Mouse (Mus musculus) liver, embryonic 14.5 days (tissue): ENCODE measurements around the gene Hist2h3c1. TPM values are rescaled to one million over a fixed set of nuclear protein-coding genes. Genes with fewer than 3 reads are reported as not detected.

ENCODE experiments used
- ATAC-seq: fragments of 200-750 bp; cut with Nextera tagmentation; 2 replicates; pipeline ENCODE4 v1.8.0; 2017; ENCODE audit warnings: moderate number of reproducible peaks, mild to moderate bottlenecking, moderate library complexity; ENCODE audit not compliant: insufficient read depth
- DNase-seq, 3 experiments: peaks; one replicate each; pipeline ENCODE4 v3.0.0-alpha.2; 2012 to 2013; ENCODE audit warnings: low read depth in 3 of 3, low spot score in 3 of 3
- H3K27ac ChIP-seq: fragments of 300-500 bp; sonication (generic); 2 replicates; pipeline ENCODE4 v1.5.1; 2014; ENCODE audit warnings: moderate library complexity, mild to moderate bottlenecking, control low read depth, inconsistent platforms
- H3K27me3 ChIP-seq: fragments of 300-500 bp; sonication (generic); 2 replicates; pipeline ENCODE4 v1.6.1; 2014; ENCODE audit warnings: mild to moderate bottlenecking, low read length, moderate library complexity; ENCODE audit not compliant: control insufficient read depth, insufficient read depth
- H3K36me3 ChIP-seq: fragments of 300-500 bp; sonication (generic); replicated peaks from 2 replicates; pipeline ENCODE4 v1.6.1; 2014; ENCODE audit warnings: low read depth; ENCODE audit not compliant: control insufficient read depth, insufficient read depth
- H3K4me1 ChIP-seq, 2 experiments: fragments of 200-500 bp in 1 of 2; fragments of 300-500 bp in 1 of 2; sonication (generic) in 1 of 2; replicated peaks; 2 replicates each; pipeline ENCODE4 v1.6.1; 2012 to 2014; ENCODE audit warnings: antibody characterized with exemption in 1 of 2, inconsistent platforms in 1 of 2, low read length in 1 of 2; ENCODE audit not compliant: control insufficient read depth in 2 of 2, insufficient read depth in 2 of 2
- H3K4me2 ChIP-seq: fragments of 300-500 bp; sonication (generic); 2 replicates; pipeline ENCODE4 v1.6.1; 2014; ENCODE audit warnings: low read depth, mild to moderate bottlenecking, control low read depth, moderate library complexity
- H3K4me3 ChIP-seq, 2 experiments: fragments of 200-500 bp in 1 of 2; fragments of 300-500 bp in 1 of 2; sonication (generic) in 1 of 2; 2 replicates each; pipeline ENCODE4 v1.5.1; 2012 to 2014; ENCODE audit warnings: low read depth in 2 of 2, low read length in 2 of 2, mild to moderate bottlenecking in 2 of 2, control low read depth in 1 of 2, inconsistent platforms in 1 of 2, moderate library complexity in 1 of 2; ENCODE audit not compliant: insufficient read depth in 1 of 2
- H3K9ac ChIP-seq: fragments of 300-500 bp; sonication (generic); replicated peaks from 2 replicates; pipeline ENCODE4 v1.6.1; 2014; ENCODE audit warnings: mild to moderate bottlenecking, control low read depth, moderate library complexity
- H3K9me3 ChIP-seq: fragments of 300-500 bp; sonication (generic); 2 replicates; pipeline ENCODE4 v1.6.1; 2016; ENCODE audit warnings: low read length, mixed read lengths; ENCODE audit not compliant: control insufficient read depth
- CTCF ChIP-seq: IDR thresholded peaks from 2 replicates; pipeline ENCODE4 v1.5.1; 2016; ENCODE audit warnings: antibody characterized with exemption, low read depth, control low read depth
- EP300 ChIP-seq: IDR thresholded peaks from 2 replicates; pipeline ENCODE4 v1.6.1; 2016; ENCODE audit warnings: antibody characterized with exemption, low read depth
- WGBS: fragments of 180-500 bp; shearing (Covaris S2); extraction: QIAGEN DNeasy Blood & Tissue Kit; methylation state at CpG from one replicate; pipeline ENCODE4 v1.1.7; 2014; ENCODE audit not compliant: insufficient replicate concordance; 5-methylcytosine and 5-hydroxymethylcytosine counted together
- microRNA-seq: library from miRNA; unstranded; fragments of <30 nt; microRNA quantifications from one replicate; pipeline ENCODE4, GENCODE M21; 2016
- polyA plus RNA-seq, 2 experiments: library from polyadenylated mRNA; depleted of rRNA in 1 of 2; stranded (reverse) in 1 of 2; unstranded in 1 of 2; fragments of >200 nt; fragmentation: Nextera tagmentation in 1 of 2; extraction: Ambion mirVana in 1 of 2; gene quantifications; 2 replicates each; pipeline versions ENCODE4 v1.2.1 to v1.2.3; 2012 to 2014

The Hist2h3c1 gene
- polyA plus RNA-seq, 2 experiments = 2.4 to 2.6 TPM

- Histone ChIP-seq H3K27me3 (no peaks in the 10 kb centered on the region), H3K4me2 (no peak overlapping the region), H3K4me3 (no peak overlapping the region), H3K27ac (no peak overlapping the region), H3K4me1 (no peaks in the 10 kb centered on the region), H3K9me3 (no peaks in the 10 kb centered on the region), H3K36me3 (no peaks in the 10 kb centered on the region), H3K9ac (no peak overlapping the region)
- TF ChIP-seq CTCF (no peak), EP300 (no peak)
- ATAC-seq (no peak), DNase-seq (no peak)
- 53% methylated on average over 6 of the region's 6 CpGs for WGBS
Measured at GRCm38 (mm10) chr3:96292641-96293040, 46.2 kb downstream of the Hist2h3c1 start.

- 13% methylated on average over 5 of the region's 5 CpGs for WGBS
- ATAC-seq (no peak), DNase-seq (no peak)
- Histone ChIP-seq H3K9ac (no peak overlapping the region), H3K27ac (no peak overlapping the region), H3K36me3 (no peaks in the 10 kb centered on the region), H3K4me2 (no peak overlapping the region), H3K27me3 (no peaks in the 10 kb centered on the region), H3K9me3 (no peaks in the 10 kb centered on the region), H3K4me1 (no peaks in the 10 kb centered on the region), H3K4me3 (0 out of 4 replicates have a peak overlapping the region, but pooled peaks of 1 of the 2 experiments have one; percentile 17)
- TF ChIP-seq CTCF = no peak
- TF ChIP-seq EP300 = no peak
Measured at GRCm38 (mm10) chr3:96293368-96293767, 46.9 kb downstream of the Hist2h3c1 start.

GRCm38 (mm10) chr3:96293787-96294186 lies 47.3 kb downstream of the Hist2h3c1 start, which contains the start of gene Fcgr1:
Fcgr1 (minus strand) TSS chr3:96293969.
- no peaks in the 10 kb centered on the region for H3K27me3 ChIP-seq
- no peak for TF ChIP-seq CTCF
- no peak for TF ChIP-seq EP300
- H3K4me1 ChIP-seq = no peaks in the 10 kb centered on the region
- ATAC-seq (no peak), DNase-seq (no peak)
- no peaks in the 10 kb centered on the region for H3K9me3 ChIP-seq
- H3K27ac ChIP-seq = no peak within 1 kb of the TSS
- no peaks in the 10 kb centered on the region for H3K36me3 ChIP-seq
- H3K4me2 ChIP-seq = no peak within 1 kb of the TSS
- H3K4me3 ChIP-seq = 0 out of 4 replicates have a peak within 1 kb of the TSS, but pooled peaks of 1 of the 2 experiments have one; percentile 17
- WGBS = 11% methylated on average over 4 of the region's 4 CpGs
- H3K9ac ChIP-seq = no peak within 1 kb of the TSS

Small RNAs within 50 kb of the gene (microRNA-seq; reads per million reads assigned to microRNA genes)
- gene Gm44492 (not detected), gene Gm47311 (not detected), gene Gm47313 (not detected)

Other genes with a start within 250 kb of the Hist2h3c1 start
- 4.8 and 6.6 TPM in 2 replicates for gene Vps45, start 188.2 kb upstream of the Hist2h3c1 start, polyA plus RNA-seq (2012; rRNA removed)
- gene Vps45, start 188.2 kb upstream of the Hist2h3c1 start, polyA plus RNA-seq (2014; fragmentation: Nextera tagmentation; extraction: Ambion mirVana) = 9.0 and 9.8 TPM in 2 replicates
- gene Otud7b, start 142.2 kb upstream of the Hist2h3c1 start, polyA plus RNA-seq (2012; rRNA removed) = 2.8 and 3.5 TPM in 2 replicates
- 5.2 and 8.4 TPM in 2 replicates for gene Otud7b, start 142.2 kb upstream of the Hist2h3c1 start, polyA plus RNA-seq (2014; fragmentation: Nextera tagmentation; extraction: Ambion mirVana)
- gene Mtmr11, start 84.7 kb upstream of the Hist2h3c1 start, polyA plus RNA-seq (2012; rRNA removed) = 2.7 and 2.8 TPM in 2 replicates
- gene Mtmr11, start 84.7 kb upstream of the Hist2h3c1 start, polyA plus RNA-seq (2014; fragmentation: Nextera tagmentation; extraction: Ambion mirVana) = 1.9 and 2.1 TPM in 2 replicates
- gene Sf3b4, start 74.4 kb upstream of the Hist2h3c1 start, polyA plus RNA-seq (2012; rRNA removed) = 48.2 and 54.2 TPM in 2 replicates
- gene Sf3b4, start 74.4 kb upstream of the Hist2h3c1 start, polyA plus RNA-seq (2014; fragmentation: Nextera tagmentation; extraction: Ambion mirVana) = 75.4 and 83.8 TPM in 2 replicates
- gene Sv2a, start 65.5 kb upstream of the Hist2h3c1 start, polyA plus RNA-seq (2012; rRNA removed) = 0.39 and 0.48 TPM in 2 replicates
- 0.10 and 0.39 TPM in 2 replicates for gene Sv2a, start 65.5 kb upstream of the Hist2h3c1 start, polyA plus RNA-seq (2014; fragmentation: Nextera tagmentation; extraction: Ambion mirVana)
- gene Bola1, start 27.0 kb upstream of the Hist2h3c1 start, polyA plus RNA-seq (2012; rRNA removed) = 32.2 and 34.0 TPM in 2 replicates
- 49.4 and 49.7 TPM in 2 replicates for gene Bola1, start 27.0 kb upstream of the Hist2h3c1 start, polyA plus RNA-seq (2014; fragmentation: Nextera tagmentation; extraction: Ambion mirVana)
- 0.68 TPM in 1 of 2 replicates, not detected in the other for gene Hist2h2ab, start 26.8 kb upstream of the Hist2h3c1 start, polyA plus RNA-seq (2012; rRNA removed)
- gene Hist2h2ab, start 26.8 kb upstream of the Hist2h3c1 start, polyA plus RNA-seq (2014; fragmentation: Nextera tagmentation; extraction: Ambion mirVana) = 0.52 TPM in 1 of 2 replicates, not detected in the other
- gene Hist2h2ac, start 25.8 kb upstream of the Hist2h3c1 start, polyA plus RNA-seq (2012; rRNA removed) = 18.5 and 20.7 TPM in 2 replicates
- 14.0 and 18.2 TPM in 2 replicates for gene Hist2h2ac, start 25.8 kb upstream of the Hist2h3c1 start, polyA plus RNA-seq (2014; fragmentation: Nextera tagmentation; extraction: Ambion mirVana)
- 8.7 and 8.9 TPM in 2 replicates for gene Hist2h2be, start 25.6 kb upstream of the Hist2h3c1 start, polyA plus RNA-seq (2012; rRNA removed)
- gene Hist2h2be, start 25.6 kb upstream of the Hist2h3c1 start, polyA plus RNA-seq (2014; fragmentation: Nextera tagmentation; extraction: Ambion mirVana) = 6.4 and 9.1 TPM in 2 replicates
- gene Hist2h3c2, start 7.6 kb upstream of the Hist2h3c1 start, polyA plus RNA-seq (2012; rRNA removed) = 91.6 and 122 TPM in 2 replicates
- gene Hist2h3c2, start 7.6 kb upstream of the Hist2h3c1 start, polyA plus RNA-seq (2014; fragmentation: Nextera tagmentation; extraction: Ambion mirVana) = 13.6 and 14.6 TPM in 2 replicates
- gene Hist2h2aa2, start 6.4 kb upstream of the Hist2h3c1 start, polyA plus RNA-seq (2012; rRNA removed) = 32.9 and 34.5 TPM in 2 replicates
- 34.2 and 39.0 TPM in 2 replicates for gene Hist2h2aa2, start 6.4 kb upstream of the Hist2h3c1 start, polyA plus RNA-seq (2014; fragmentation: Nextera tagmentation; extraction: Ambion mirVana)
- gene Hist2h2aa1, start 1.2 kb upstream of the Hist2h3c1 start, polyA plus RNA-seq (2012; rRNA removed) = 45.7 and 46.3 TPM in 2 replicates
- gene Hist2h2aa1, start 1.2 kb upstream of the Hist2h3c1 start, polyA plus RNA-seq (2014; fragmentation: Nextera tagmentation; extraction: Ambion mirVana) = 32.0 TPM in 2 replicates
- 12.2 and 16.3 TPM in 2 replicates for gene Hist2h4, start 16.6 kb downstream of the Hist2h3c1 start, polyA plus RNA-seq (2012; rRNA removed)
- 15.1 TPM in 2 replicates for gene Hist2h4, start 16.6 kb downstream of the Hist2h3c1 start, polyA plus RNA-seq (2014; fragmentation: Nextera tagmentation; extraction: Ambion mirVana)
- 68.0 and 127 TPM in 2 replicates for gene Hist2h3b, start 22.0 kb downstream of the Hist2h3c1 start, polyA plus RNA-seq (2012; rRNA removed)
- gene Hist2h3b, start 22.0 kb downstream of the Hist2h3c1 start, polyA plus RNA-seq (2014; fragmentation: Nextera tagmentation; extraction: Ambion mirVana) = 91.2 and 100 TPM in 2 replicates
- gene Hist2h2bb, start 23.1 kb downstream of the Hist2h3c1 start, polyA plus RNA-seq (2012; rRNA removed) = 9.5 and 16.9 TPM in 2 replicates
- 23.3 and 24.5 TPM in 2 replicates for gene Hist2h2bb, start 23.1 kb downstream of the Hist2h3c1 start, polyA plus RNA-seq (2014; fragmentation: Nextera tagmentation; extraction: Ambion mirVana)
- gene Fcgr1, start 47.3 kb downstream of the Hist2h3c1 start, polyA plus RNA-seq (2012; rRNA removed) = 2.8 and 3.3 TPM in 2 replicates
- gene Fcgr1, start 47.3 kb downstream of the Hist2h3c1 start, polyA plus RNA-seq (2014; fragmentation: Nextera tagmentation; extraction: Ambion mirVana) = 4.8 and 5.6 TPM in 2 replicates
- gene BC107364, start 205.6 kb downstream of the Hist2h3c1 start, polyA plus RNA-seq (2012; rRNA removed) = not detected in 2 replicates
- not detected in 2 replicates for gene BC107364, start 205.6 kb downstream of the Hist2h3c1 start, polyA plus RNA-seq (2014; fragmentation: Nextera tagmentation; extraction: Ambion mirVana)